In the genomic region with DNA sequence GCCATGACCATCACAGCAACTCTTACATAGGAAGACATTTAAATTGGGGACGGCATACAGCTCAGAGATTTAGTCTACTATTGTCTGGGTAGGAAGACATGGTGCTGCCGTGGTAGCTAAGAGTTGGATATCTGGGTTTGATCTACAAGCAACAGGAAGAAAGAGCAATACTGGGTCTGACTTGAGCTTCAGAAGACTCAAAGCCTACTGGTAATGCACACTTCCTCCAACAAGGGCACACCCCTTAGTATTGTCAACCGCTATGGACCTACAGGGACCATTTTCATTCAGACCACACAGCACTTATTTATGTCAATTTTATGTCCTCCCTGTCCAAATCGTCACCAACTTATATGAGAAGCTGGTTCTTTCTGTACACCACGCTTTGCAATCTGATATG, we compare ENCODE assay signal across 26 mouse cellular contexts.
"Had no signal": no experiment of that assay in that cellular context is flagged by ENCODE, and none has a peak within 500 bp of the region (broad histone marks: within the 10 kb centered on the region; RNA-seq: fewer than 3 reads in every experiment).

No protein-coding gene starts in this region.

- H3K36me3 ChIP-seq: heart, embryonic 13.5 days; heart, embryonic 15.5 days; hindbrain, embryonic 13.5 days; intestine, embryonic 15.5 days; kidney, embryonic 15.5 days; limb, embryonic 13.5 days; limb, embryonic 15.5 days; liver, embryonic 12.5 days had no signal

- H3K9me3 ChIP-seq: heart, embryonic 15.5 days; hindbrain, embryonic 13.5 days; intestine, embryonic 15.5 days; kidney, embryonic 15.5 days; limb, embryonic 15.5 days; liver, embryonic 12.5 days had no signal

- H3K4me3 ChIP-seq: heart, adult 2 months; heart, embryonic 13.5 days; heart, embryonic 15.5 days; hindbrain, embryonic 13.5 days; intestine, embryonic 15.5 days; kidney, embryonic 15.5 days; limb, embryonic 13.5 days; limb, embryonic 15.5 days; liver, embryonic 12.5 days had no signal

- ATAC-seq: hindbrain, embryonic 16.5 days; intestine, embryonic 15.5 days; intestine, postnatal 0 days; liver, embryonic 12.5 days had no signal

- H3K4me2 ChIP-seq: heart, embryonic 11.5 days; heart, embryonic 13.5 days; heart, embryonic 15.5 days; hindbrain, embryonic 13.5 days; intestine, embryonic 15.5 days; kidney, embryonic 15.5 days; limb, embryonic 13.5 days; limb, embryonic 15.5 days; liver, embryonic 12.5 days had no signal

- DNase-seq: gastrocnemius, postnatal 14 days; gastrocnemius, postnatal 36 days; heart, adult 11 months; heart, adult 2 months; heart, postnatal 14 days; heart, postnatal 36 days; kidney, adult 18-20 months; kidney, adult 9 months; kidney, postnatal 14 days; kidney, postnatal 36 days; layer of hippocampus, adult 9-11 months; layer of hippocampus, postnatal 36 days; left cerebral cortex, postnatal 4 days had no signal

- H3K27ac ChIP-seq: heart, adult 2 months; heart, embryonic 13.5 days; heart, embryonic 15.5 days; hindbrain, embryonic 13.5 days; intestine, embryonic 15.5 days; kidney, embryonic 15.5 days; kidney, postnatal 0 days; limb, embryonic 13.5 days; limb, embryonic 15.5 days; liver, embryonic 12.5 days; liver, embryonic 14.5 days had no signal

- H3K27me3 ChIP-seq: heart, embryonic 13.5 days; heart, embryonic 15.5 days; hindbrain, embryonic 13.5 days; intestine, embryonic 15.5 days; kidney, embryonic 15.5 days; limb, embryonic 13.5 days; limb, embryonic 15.5 days; liver, embryonic 12.5 days had no signal

- H3K9ac ChIP-seq: heart, embryonic 13.5 days; heart, embryonic 15.5 days; hindbrain, embryonic 13.5 days; intestine, embryonic 15.5 days; kidney, embryonic 15.5 days; limb, embryonic 13.5 days; limb, embryonic 15.5 days; liver, embryonic 12.5 days; liver, embryonic 14.5 days had no signal

- H3K4me1 ChIP-seq: heart, embryonic 13.5 days; heart, embryonic 15.5 days; hindbrain, embryonic 13.5 days; intestine, embryonic 15.5 days; kidney, embryonic 15.5 days; limb, embryonic 15.5 days; liver, embryonic 12.5 days had no signal
